Mouse (Mus musculus): ENCODE results near the gene Tmppe. TPM values are rescaled to one million over a fixed set of nuclear protein-coding genes. Genes with fewer than 3 reads are reported as not detected.

Tmppe gene
- polyA plus RNA-seq, 1 experiment from 2014 or later, result 2.8 TPM

DNA sequence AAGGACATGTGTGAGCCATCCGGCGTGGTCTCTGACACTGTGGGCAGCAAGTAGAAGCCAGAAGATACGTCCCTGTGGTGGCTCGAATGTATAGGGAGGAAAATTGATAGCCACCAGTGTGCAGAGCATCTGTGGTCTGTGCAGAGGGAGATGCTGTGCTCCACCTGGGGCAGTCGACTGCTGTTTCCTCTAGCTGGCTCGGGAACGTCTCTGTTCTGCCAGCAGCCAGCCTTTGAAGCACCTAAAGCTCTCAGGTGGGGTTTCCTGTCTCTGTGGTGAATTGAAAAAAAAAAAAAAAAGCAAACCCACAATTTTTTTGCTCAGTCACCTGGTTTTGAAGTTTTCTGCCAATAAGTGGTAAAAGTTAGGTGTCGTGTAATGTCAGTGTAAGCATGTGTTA lies 42.4 kb downstream of the Tmppe start:
- no peaks in the 10 kb centered on the region for H3K27me3 ChIP-seq (ENCODE audit: control insufficient read depth, insufficient read depth, low read length)
- H3K9me3 ChIP-seq (ENCODE audit: control insufficient read depth, low read length), result no peaks in the 10 kb centered on the region
- no peak overlapping the region for H3K4me3 ChIP-seq (ENCODE audit: low read depth, low read length)
- no peak overlapping the region for H3K27ac ChIP-seq (ENCODE audit: low read depth, low read length)
- ATAC-seq (ENCODE audit: low read depth), result no peak
- 93% methylated on average over 8 of the region's 8 CpGs for WGBS
- no peak overlapping the region for H3K4me2 ChIP-seq (ENCODE audit: low read depth, low read length)
- no peaks in the 10 kb centered on the region for H3K36me3 ChIP-seq (ENCODE audit: control insufficient read depth, insufficient read depth, low read length)
- H3K4me1 ChIP-seq (ENCODE audit: control insufficient read depth, insufficient read depth, low read length), result no peaks in the 10 kb centered on the region
- H3K9ac ChIP-seq (replicated peaks; ENCODE audit: low read depth, low read length), result no peak overlapping the region

DNA sequence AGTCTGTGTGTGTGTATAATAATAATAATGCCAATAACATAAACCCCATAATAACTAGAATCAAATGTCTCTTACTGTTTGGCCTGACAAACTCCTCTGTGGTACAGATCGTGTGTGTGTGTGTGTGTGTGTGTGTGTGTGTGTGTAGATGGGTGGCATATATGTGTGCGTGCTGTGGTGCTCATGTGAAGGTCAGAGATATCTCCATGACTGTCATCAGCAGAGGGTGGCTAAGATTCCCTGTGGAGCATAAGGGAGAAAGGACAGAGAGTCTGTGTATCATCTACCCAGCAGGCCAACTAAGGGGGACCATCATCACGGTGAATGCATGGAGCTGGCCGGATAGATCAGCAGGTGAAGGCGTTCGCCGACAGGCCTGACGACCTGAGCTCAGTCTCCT lies 46.0 kb downstream of the Tmppe start:
- Histone ChIP-seq H3K27ac (ENCODE audit: low read depth, low read length) (no peak overlapping the region), H3K36me3 (ENCODE audit: control insufficient read depth, insufficient read depth, low read length) (no peaks in the 10 kb centered on the region), H3K27me3 (ENCODE audit: control insufficient read depth, insufficient read depth, low read length) (no peaks in the 10 kb centered on the region), H3K4me3 (ENCODE audit: low read depth, low read length) (no peak overlapping the region), H3K9me3 (ENCODE audit: control insufficient read depth, low read length) (no peaks in the 10 kb centered on the region), H3K4me1 (ENCODE audit: control insufficient read depth, insufficient read depth, low read length) (no peaks in the 10 kb centered on the region), H3K4me2 (ENCODE audit: low read depth, low read length) (no peak overlapping the region), H3K9ac (replicated peaks; ENCODE audit: low read depth, low read length) (no peak overlapping the region)
- no peak for ATAC-seq (ENCODE audit: low read depth)
- WGBS, result 95% methylated on average over 8 of the region's 8 CpGs

DNA sequence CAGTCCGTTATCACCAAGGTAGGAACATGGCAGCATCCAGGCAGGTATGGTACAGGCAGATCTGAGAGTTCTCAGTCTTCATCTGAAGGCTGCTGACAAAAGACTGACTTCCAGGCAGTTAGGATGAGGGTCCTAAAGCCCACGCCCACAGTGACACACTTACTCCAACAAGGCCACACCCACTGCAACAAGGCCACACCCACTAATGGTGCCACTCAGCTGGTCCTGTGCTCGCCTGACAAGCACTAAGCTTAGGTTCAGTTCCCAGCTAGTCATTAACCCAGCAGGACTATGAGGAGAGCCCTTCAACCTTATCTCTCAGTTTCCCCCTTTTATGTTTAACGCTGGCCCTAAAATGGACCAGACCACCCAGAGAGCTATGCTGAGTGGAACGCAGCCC lies 47.8 kb downstream of the Tmppe start:
- no peak overlapping the region for H3K4me2 ChIP-seq (ENCODE audit: low read depth, low read length)
- WGBS, result 75% methylated on average over 5 of the region's 5 CpGs
- no peak overlapping the region for H3K27ac ChIP-seq (ENCODE audit: low read depth, low read length)
- H3K4me3 ChIP-seq (ENCODE audit: low read depth, low read length), result no peak overlapping the region
- no peak for ATAC-seq (ENCODE audit: low read depth)
- H3K9ac ChIP-seq (replicated peaks; ENCODE audit: low read depth, low read length), result no peak overlapping the region
- H3K36me3 ChIP-seq (ENCODE audit: control insufficient read depth, insufficient read depth, low read length), result no peaks in the 10 kb centered on the region
- H3K4me1 ChIP-seq (ENCODE audit: control insufficient read depth, insufficient read depth, low read length), result no peaks in the 10 kb centered on the region
- H3K9me3 ChIP-seq (ENCODE audit: control insufficient read depth, low read length), result no peaks in the 10 kb centered on the region
- no peaks in the 10 kb centered on the region for H3K27me3 ChIP-seq (ENCODE audit: control insufficient read depth, insufficient read depth, low read length)

DNA sequence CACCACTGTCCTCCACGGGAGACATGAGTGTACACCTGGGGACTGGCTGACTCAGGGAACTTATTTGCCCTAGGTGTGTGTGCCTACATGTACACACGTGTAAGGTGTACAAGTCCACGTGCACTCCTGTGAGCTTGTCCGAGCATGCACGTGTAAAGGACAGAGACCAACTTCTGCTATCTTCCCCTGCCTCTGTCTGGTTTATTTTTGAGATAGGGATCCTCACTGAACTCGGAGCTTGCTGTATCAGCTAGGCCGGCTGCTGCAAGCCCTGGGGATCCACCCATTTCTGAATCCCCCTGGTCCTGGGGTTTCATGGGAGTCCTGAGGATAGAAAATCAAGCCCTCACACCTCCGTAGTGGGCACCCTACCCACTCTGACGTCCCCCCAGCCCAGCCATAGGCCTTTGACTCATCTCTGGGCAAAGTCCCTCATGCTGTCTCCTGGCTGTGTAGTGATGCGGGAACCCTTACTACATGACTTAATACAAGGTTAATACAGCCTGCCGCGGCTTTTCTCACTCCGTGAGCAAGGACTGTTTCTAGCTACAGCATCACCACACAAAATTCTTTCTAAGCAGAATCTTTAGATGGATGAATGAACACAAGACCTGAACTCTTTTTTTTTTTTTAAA lies 48.3 kb downstream of the Tmppe start:
- H3K27me3 ChIP-seq (ENCODE audit: control insufficient read depth, insufficient read depth, low read length), result no peaks in the 10 kb centered on the region
- H3K9ac ChIP-seq (replicated peaks; ENCODE audit: low read depth, low read length), result no peak overlapping the region
- no peaks in the 10 kb centered on the region for H3K36me3 ChIP-seq (ENCODE audit: control insufficient read depth, insufficient read depth, low read length)
- H3K4me2 ChIP-seq (ENCODE audit: low read depth, low read length), result no peak overlapping the region
- H3K4me3 ChIP-seq (ENCODE audit: low read depth, low read length), result no peak overlapping the region
- H3K27ac ChIP-seq (ENCODE audit: low read depth, low read length), result no peak overlapping the region
- no peaks in the 10 kb centered on the region for H3K4me1 ChIP-seq (ENCODE audit: control insufficient read depth, insufficient read depth, low read length)
- no peak for ATAC-seq (ENCODE audit: low read depth)
- 92% methylated on average over 13 of the region's 13 CpGs for WGBS
- H3K9me3 ChIP-seq (ENCODE audit: control insufficient read depth, low read length), result no peaks in the 10 kb centered on the region

DNA sequence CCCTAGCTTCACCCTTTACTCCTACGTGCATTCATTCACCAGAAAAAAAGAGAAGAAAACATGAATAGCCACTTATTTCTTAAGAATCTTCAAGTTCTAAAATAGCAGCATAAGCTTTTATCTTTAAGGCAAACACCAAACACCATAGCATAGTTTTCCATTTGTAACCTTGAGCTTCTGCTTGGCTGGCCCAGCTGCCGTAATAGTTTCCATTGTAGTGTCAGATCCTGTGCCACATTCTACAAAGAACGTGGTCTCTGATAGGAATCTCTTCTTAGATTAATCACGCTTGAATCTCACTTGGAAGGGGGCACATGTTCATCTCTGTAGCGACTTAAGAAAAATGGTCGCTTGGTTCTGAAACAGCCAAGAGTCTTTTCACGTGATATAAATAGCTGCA lies 50.7 kb downstream of the Tmppe start:
- no peaks in the 10 kb centered on the region for H3K27me3 ChIP-seq (ENCODE audit: control insufficient read depth, insufficient read depth, low read length)
- H3K9me3 ChIP-seq (ENCODE audit: control insufficient read depth, low read length), result no peaks in the 10 kb centered on the region
- H3K9ac ChIP-seq (replicated peaks; ENCODE audit: low read depth, low read length), result no peak overlapping the region
- ATAC-seq (ENCODE audit: low read depth), result no peak
- H3K4me3 ChIP-seq (ENCODE audit: low read depth, low read length), result no peak overlapping the region
- H3K4me2 ChIP-seq (ENCODE audit: low read depth, low read length), result no peak overlapping the region
- H3K36me3 ChIP-seq (ENCODE audit: control insufficient read depth, insufficient read depth, low read length), result 0 out of 2 replicates have a peak, but pooled peaks cover 6% of the 10 kb centered on the region
- H3K4me1 ChIP-seq (ENCODE audit: control insufficient read depth, insufficient read depth, low read length), result no peaks in the 10 kb centered on the region
- no peak overlapping the region for H3K27ac ChIP-seq (ENCODE audit: low read depth, low read length)
- WGBS, result 89% methylated on average over 7 of the region's 7 CpGs

- H3K4me3 ChIP-seq (ENCODE audit: low read depth, low read length), result no peak overlapping the region
- H3K36me3 ChIP-seq (ENCODE audit: control insufficient read depth, insufficient read depth, low read length), result peaks cover 8% of the 10 kb centered on the region; the same call in 1 of the 2 replicates
- H3K27ac ChIP-seq (ENCODE audit: low read depth, low read length), result no peak overlapping the region
- H3K4me1 ChIP-seq (ENCODE audit: control insufficient read depth, insufficient read depth, low read length), result no peaks in the 10 kb centered on the region
- no peak overlapping the region for H3K4me2 ChIP-seq (ENCODE audit: low read depth, low read length)
- H3K9me3 ChIP-seq (ENCODE audit: control insufficient read depth, low read length), result no peaks in the 10 kb centered on the region
- no peak for ATAC-seq (ENCODE audit: low read depth)
- H3K9ac ChIP-seq (replicated peaks; ENCODE audit: low read depth, low read length), result no peak overlapping the region
- WGBS, result 95% methylated on average over 6 of the region's 6 CpGs
- no peaks in the 10 kb centered on the region for H3K27me3 ChIP-seq (ENCODE audit: control insufficient read depth, insufficient read depth, low read length)
Measured at GRCm38 (mm10) chr9:114452418-114452817, 51.5 kb downstream of the Tmppe start.

GRCm38 (mm10) chr9:114455420-114455819 lies 54.5 kb downstream of the Tmppe start:
- Histone ChIP-seq H3K27me3 (ENCODE audit: control insufficient read depth, insufficient read depth, low read length) (no peaks in the 10 kb centered on the region), H3K9me3 (ENCODE audit: control insufficient read depth, low read length) (no peaks in the 10 kb centered on the region), H3K4me1 (ENCODE audit: control insufficient read depth, insufficient read depth, low read length) (no peaks in the 10 kb centered on the region), H3K9ac (replicated peaks; ENCODE audit: low read depth, low read length) (no peak overlapping the region), H3K27ac (ENCODE audit: low read depth, low read length) (no peak overlapping the region), H3K4me2 (ENCODE audit: low read depth, low read length) (no peak overlapping the region), H3K36me3 (ENCODE audit: control insufficient read depth, insufficient read depth, low read length) (peaks cover 10% of the 10 kb centered on the region; the same call in 1 of the 2 replicates), H3K4me3 (ENCODE audit: low read depth, low read length) (no peak overlapping the region)
- 94% methylated on average over 2 of the region's 2 CpGs for WGBS
- no peak for ATAC-seq (ENCODE audit: low read depth)

Other genes with a start within 250 kb of the Tmppe start
- not detected in 2 replicates for gene Bcl2a1c, start 71.0 kb upstream of the Tmppe start, polyA plus RNA-seq (2014; fragmentation: Nextera tagmentation; extraction: Ambion mirVana)
- 14.4 and 33.9 TPM in 2 replicates for gene Crtap, start 10.4 kb upstream of the Tmppe start, polyA plus RNA-seq (2014; fragmentation: Nextera tagmentation; extraction: Ambion mirVana)
- 31.2 and 33.1 TPM in 2 replicates for gene Glb1, start within 50 bp of the Tmppe start, polyA plus RNA-seq (2014; fragmentation: Nextera tagmentation; extraction: Ambion mirVana)
- not detected in 2 replicates for gene Ccr4, start 103.8 kb downstream of the Tmppe start, polyA plus RNA-seq (2014; fragmentation: Nextera tagmentation; extraction: Ambion mirVana)
- not detected in 2 replicates for gene C130032M10Rik, start 114.6 kb downstream of the Tmppe start, polyA plus RNA-seq (2014; fragmentation: Nextera tagmentation; extraction: Ambion mirVana)
- gene Trim71, start 163.3 kb downstream of the Tmppe start, polyA plus RNA-seq (2014; fragmentation: Nextera tagmentation; extraction: Ambion mirVana), result 0.28 and 0.32 TPM in 2 replicates
- gene Cnot10, start 239.1 kb downstream of the Tmppe start, polyA plus RNA-seq (2014; fragmentation: Nextera tagmentation; extraction: Ambion mirVana), result 54.6 and 56.7 TPM in 2 replicates

Measured in neural tube, embryonic 14.5 days (tissue).